Mouse (Mus musculus): ENCODE data around the gene Rapgef1.

DNA sequence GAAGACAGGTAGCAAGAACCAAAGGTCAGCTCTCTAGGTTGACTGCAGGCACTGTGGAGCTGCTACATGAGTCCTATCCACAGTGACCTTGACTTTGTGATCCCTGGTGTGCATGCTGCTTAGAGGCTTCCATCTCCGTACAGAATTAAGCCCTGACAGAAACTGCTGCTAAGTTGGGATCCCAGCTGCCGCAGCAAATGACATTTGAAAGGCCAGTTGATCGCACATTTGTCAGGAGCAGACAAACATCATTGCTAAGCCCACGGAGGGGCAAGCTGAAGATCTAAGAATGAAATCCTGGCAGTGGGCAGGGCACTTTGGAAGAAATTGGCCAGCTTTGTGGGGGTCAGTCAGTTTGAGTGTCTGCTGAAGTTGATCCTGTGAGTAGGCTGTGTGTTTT lies 51.9 kb downstream of the Rapgef1 start:
- no peak for TF ChIP-seq POLR2A (IDR thresholded peaks at IDR 0.05; ENCODE audit: extremely low read depth, insufficient read depth, low read length)
- TF ChIP-seq CTCF (IDR thresholded peaks at IDR 0.05; ENCODE audit: low read depth, low read length) = no peak
